Mouse (Mus musculus) G1E (cell line): ENCODE measurements around the gene Olfr1298. TPM values are rescaled to one million over a fixed set of nuclear protein-coding genes. Genes with fewer than 3 reads are reported as not detected.

Experiments
- ATAC-seq: 2 replicates; pipeline ENCODE4 v1.8.0; 2016; ENCODE audit warnings: mild to moderate bottlenecking; ENCODE audit not compliant: insufficient number of reproducible peaks, poor library complexity, low FRiP score, severe bottlenecking; ENCODE audit errors: extremely low read depth
- DNase-seq: peaks from one replicate; pipeline ENCODE4 v3.0.0; 2012; ENCODE audit warnings: low spot score
- H3K27me3 ChIP-seq: 2 replicates; pipeline ENCODE4 v1.6.1; 2012; ENCODE audit warnings: mild to moderate bottlenecking, low read length, inconsistent platforms; ENCODE audit not compliant: insufficient read depth
- H3K36me3 ChIP-seq: replicated peaks from 2 replicates; pipeline ENCODE3; 2012; ENCODE audit warnings: mild to moderate bottlenecking, inconsistent platforms
- H3K4me1 ChIP-seq: 2 replicates; pipeline ENCODE4 v1.6.1; 2012; ENCODE audit warnings: low read depth, low read length, inconsistent platforms, mixed read lengths; ENCODE audit not compliant: insufficient read depth
- H3K4me3 ChIP-seq: 2 replicates; pipeline ENCODE4 v1.5.1; 2012; ENCODE audit warnings: low read depth, mild to moderate bottlenecking, inconsistent platforms, low read length, moderate library complexity, mixed read lengths
- H3K9me3 ChIP-seq: replicated peaks from 2 replicates; pipeline ENCODE4 v1.6.1; 2012; ENCODE audit warnings: inconsistent platforms
- CTCF ChIP-seq: IDR thresholded peaks from 2 replicates; pipeline ENCODE4 v1.5.1; 2012; ENCODE audit warnings: low read depth, low read length, inconsistent platforms, mixed read lengths
- GATA1 ChIP-seq: IDR thresholded peaks from 2 replicates; pipeline ENCODE4 v1.6.1; 2012; ENCODE audit warnings: borderline replicate concordance, low read length, inconsistent platforms, mixed read lengths
- GATA2 ChIP-seq: IDR thresholded peaks from 2 replicates; pipeline ENCODE4 v1.6.1; 2012; ENCODE audit warnings: low read depth, low read length, inconsistent platforms, borderline replicate concordance
- POLR2AphosphoS5 ChIP-seq: IDR thresholded peaks from 2 replicates; pipeline ENCODE4 v1.6.1; 2012; ENCODE audit warnings: low read depth, low read length, inconsistent platforms; ENCODE audit not compliant: insufficient replicate concordance
- TAL1 ChIP-seq: conservative IDR thresholded peaks from 2 replicates; pipeline ENCODE4 v1.6.1; 2012; ENCODE audit warnings: low read depth, low read length, inconsistent platforms, mixed read lengths
- polyA plus RNA-seq: library from polyadenylated mRNA; stranded (reverse); fragments of >175 nt; gene quantifications from 2 replicates; pipeline ENCODE4 v1.2.3, GENCODE M21; 2012
- total RNA-seq, 2 experiments: library from RNA; stranded (forward) in 1 of 2; stranded (reverse) in 1 of 2; fragments of 200-1000 nt in 1 of 2; fragments of >200 nt in 1 of 2; fragmentation: Nextera tagmentation in 1 of 2; gene quantifications; 2 replicates each; pipeline ENCODE4 v1.2.3; 2014 to 2017

Gene Olfr1298
- total RNA-seq (2014; fragmentation: Nextera tagmentation) (not detected in 2 replicates), total RNA-seq (2017) (0.29 TPM in 1 of 2 replicates, not detected in the other), polyA plus RNA-seq (not detected in 2 replicates)

GRCm38 (mm10) chr2:111649101-111649500 lies at the start of gene Olfr1298:
TSS of gene Olfr1298 (minus strand) at chr2:111649201.
- no peaks in the 10 kb centered on the region for H3K9me3 ChIP-seq
- ATAC-seq (no peak), DNase-seq (no peak)
- no peaks in the 10 kb centered on the region for H3K27me3 ChIP-seq
- no peak for TF ChIP-seq GATA1
- no peak for TF ChIP-seq CTCF
- TF ChIP-seq POLR2AphosphoS5: no peak
- TF ChIP-seq TAL1: no peak
- TF ChIP-seq GATA2: no peak
- H3K4me3 ChIP-seq: no peak within 1 kb of the TSS
- no peaks in the 10 kb centered on the region for H3K36me3 ChIP-seq
- no peaks in the 10 kb centered on the region for H3K4me1 ChIP-seq

GRCm38 (mm10) chr2:111661119-111661518 lies 12.1 kb upstream of the Olfr1298 start, which contains the start of gene Olfr1299:
TSS of gene Olfr1299 (plus strand) at chr2:111661419.
- no peak within 1 kb of the TSS for H3K4me3 ChIP-seq
- DNase-seq (no peak), ATAC-seq (no peak)
- TF ChIP-seq TAL1 (no peak), GATA1 (no peak)
- no peaks in the 10 kb centered on the region for H3K4me1 ChIP-seq
- H3K9me3 ChIP-seq: peaks cover 10% of the 10 kb centered on the region; the same call in 1 of the 2 replicates
- no peaks in the 10 kb centered on the region for H3K27me3 ChIP-seq
- H3K36me3 ChIP-seq: no peaks in the 10 kb centered on the region

GRCm38 (mm10) chr2:111626397-111626796 lies 22.6 kb downstream of the Olfr1298 start, which contains the start of gene Olfr1297:
TSS of gene Olfr1297 (minus strand) at chr2:111626497.
- no peak for ATAC-seq
- TF ChIP-seq GATA2 (no peak), CTCF (no peak), TAL1 (no peak), POLR2AphosphoS5 (no peak), GATA1 (no peak)

More at GRCm38 (mm10) chr2:111626397-111626796, 22.6 kb downstream of the Olfr1298 start, which contains the start of gene Olfr1297:
- H3K4me3 ChIP-seq: no peak within 1 kb of the TSS
- no peaks in the 10 kb centered on the region for H3K36me3 ChIP-seq
- H3K9me3 ChIP-seq: 0 out of 2 replicates have a peak, but pooled peaks cover 2% of the 10 kb centered on the region
- DNase-seq: no peak
- no peaks in the 10 kb centered on the region for H3K27me3 ChIP-seq
- no peaks in the 10 kb centered on the region for H3K4me1 ChIP-seq

Other genes with a start within 250 kb of the Olfr1298 start
- not detected in 2 replicates for gene Olfr1286, start 226.1 kb downstream of the Olfr1298 start, total RNA-seq (2014; fragmentation: Nextera tagmentation)
- gene Olfr1286, start 226.1 kb downstream of the Olfr1298 start, total RNA-seq (2017): 0.22 and 0.70 TPM in 2 replicates
- not detected in 2 replicates for gene Olfr1286, start 226.1 kb downstream of the Olfr1298 start, polyA plus RNA-seq
- not detected in 2 replicates for gene Olfr1287, start 200.1 kb downstream of the Olfr1298 start, total RNA-seq (2014; fragmentation: Nextera tagmentation)
- 0.11 and 0.12 TPM in 2 replicates for gene Olfr1287, start 200.1 kb downstream of the Olfr1298 start, total RNA-seq (2017)
- not detected in 2 replicates for gene Olfr1287, start 200.1 kb downstream of the Olfr1298 start, polyA plus RNA-seq
- gene Olfr1288, start 175.1 kb downstream of the Olfr1298 start, total RNA-seq (2014; fragmentation: Nextera tagmentation): not detected in 2 replicates
- not detected in 2 replicates for gene Olfr1288, start 175.1 kb downstream of the Olfr1298 start, total RNA-seq (2017)
- gene Olfr1288, start 175.1 kb downstream of the Olfr1298 start, polyA plus RNA-seq: not detected in 2 replicates
- gene Olfr1289, start 168.4 kb downstream of the Olfr1298 start, total RNA-seq (2014; fragmentation: Nextera tagmentation): not detected in 2 replicates
- not detected in 2 replicates for gene Olfr1289, start 168.4 kb downstream of the Olfr1298 start, total RNA-seq (2017)
- gene Olfr1289, start 168.4 kb downstream of the Olfr1298 start, polyA plus RNA-seq: not detected in 2 replicates
- gene Olfr1290, start 155.4 kb downstream of the Olfr1298 start, total RNA-seq (2014; fragmentation: Nextera tagmentation): not detected in 2 replicates
- not detected in 2 replicates for gene Olfr1290, start 155.4 kb downstream of the Olfr1298 start, total RNA-seq (2017)
- gene Olfr1290, start 155.4 kb downstream of the Olfr1298 start, polyA plus RNA-seq: not detected in 2 replicates
- not detected in 2 replicates for gene Olfr1291-ps1, start 152.0 kb downstream of the Olfr1298 start, total RNA-seq (2014; fragmentation: Nextera tagmentation)
- gene Olfr1291-ps1, start 152.0 kb downstream of the Olfr1298 start, total RNA-seq (2017): 0.06 and 0.22 TPM in 2 replicates
- gene Olfr1291-ps1, start 152.0 kb downstream of the Olfr1298 start, polyA plus RNA-seq: not detected in 2 replicates
- not detected in 2 replicates for gene Olfr1293-ps, start 124.0 kb downstream of the Olfr1298 start, total RNA-seq (2014; fragmentation: Nextera tagmentation)
- gene Olfr1293-ps, start 124.0 kb downstream of the Olfr1298 start, total RNA-seq (2017): 0.05 and 0.06 TPM in 2 replicates
- not detected in 2 replicates for gene Olfr1293-ps, start 124.0 kb downstream of the Olfr1298 start, polyA plus RNA-seq
- not detected in 2 replicates for gene Olfr1294, start 108.9 kb downstream of the Olfr1298 start, total RNA-seq (2014; fragmentation: Nextera tagmentation)
- gene Olfr1294, start 108.9 kb downstream of the Olfr1298 start, total RNA-seq (2017): 0.23 TPM in 1 of 2 replicates, not detected in the other
- not detected in 2 replicates for gene Olfr1294, start 108.9 kb downstream of the Olfr1298 start, polyA plus RNA-seq
- gene Olfr1295, start 79.5 kb downstream of the Olfr1298 start, total RNA-seq (2014; fragmentation: Nextera tagmentation): not detected in 2 replicates
- 0.05 and 0.17 TPM in 2 replicates for gene Olfr1295, start 79.5 kb downstream of the Olfr1298 start, total RNA-seq (2017)
- gene Olfr1295, start 79.5 kb downstream of the Olfr1298 start, polyA plus RNA-seq: not detected in 2 replicates
- gene Olfr1297, start 22.7 kb downstream of the Olfr1298 start, total RNA-seq (2014; fragmentation: Nextera tagmentation): not detected in 2 replicates
- gene Olfr1297, start 22.7 kb downstream of the Olfr1298 start, total RNA-seq (2017): 0.05 TPM in 1 of 2 replicates, not detected in the other
- gene Olfr1297, start 22.7 kb downstream of the Olfr1298 start, polyA plus RNA-seq: not detected in 2 replicates
- not detected in 2 replicates for gene Olfr1299, start 12.2 kb upstream of the Olfr1298 start, total RNA-seq (2014; fragmentation: Nextera tagmentation)
- gene Olfr1299, start 12.2 kb upstream of the Olfr1298 start, total RNA-seq (2017): 0.12 and 0.16 TPM in 2 replicates
- gene Olfr1299, start 12.2 kb upstream of the Olfr1298 start, polyA plus RNA-seq: not detected in 2 replicates
- gene Olfr1301, start 101.8 kb upstream of the Olfr1298 start, total RNA-seq (2014; fragmentation: Nextera tagmentation): not detected in 2 replicates
- under 0.01 TPM in 1 of 2 replicates, not detected in the other for gene Olfr1301, start 101.8 kb upstream of the Olfr1298 start, total RNA-seq (2017)
- gene Olfr1301, start 101.8 kb upstream of the Olfr1298 start, polyA plus RNA-seq: not detected in 2 replicates
- not detected in 2 replicates for gene Olfr1302, start 128.2 kb upstream of the Olfr1298 start, total RNA-seq (2014; fragmentation: Nextera tagmentation)
- 0.05 TPM in 1 of 2 replicates, not detected in the other for gene Olfr1302, start 128.2 kb upstream of the Olfr1298 start, total RNA-seq (2017)
- not detected in 2 replicates for gene Olfr1302, start 128.2 kb upstream of the Olfr1298 start, polyA plus RNA-seq
- gene Olfr1303, start 171.1 kb upstream of the Olfr1298 start, total RNA-seq (2014; fragmentation: Nextera tagmentation): not detected in 2 replicates
- not detected in 2 replicates for gene Olfr1303, start 171.1 kb upstream of the Olfr1298 start, total RNA-seq (2017)
- gene Olfr1303, start 171.1 kb upstream of the Olfr1298 start, polyA plus RNA-seq: not detected in 2 replicates
- not detected in 2 replicates for gene Olfr1305, start 227.9 kb upstream of the Olfr1298 start, total RNA-seq (2014; fragmentation: Nextera tagmentation)
- gene Olfr1305, start 227.9 kb upstream of the Olfr1298 start, total RNA-seq (2017): 0.16 and 0.35 TPM in 2 replicates
- not detected in 2 replicates for gene Olfr1305, start 227.9 kb upstream of the Olfr1298 start, polyA plus RNA-seq